9 mouse cellular contexts compared by ENCODE assay signal in the genomic region with DNA sequence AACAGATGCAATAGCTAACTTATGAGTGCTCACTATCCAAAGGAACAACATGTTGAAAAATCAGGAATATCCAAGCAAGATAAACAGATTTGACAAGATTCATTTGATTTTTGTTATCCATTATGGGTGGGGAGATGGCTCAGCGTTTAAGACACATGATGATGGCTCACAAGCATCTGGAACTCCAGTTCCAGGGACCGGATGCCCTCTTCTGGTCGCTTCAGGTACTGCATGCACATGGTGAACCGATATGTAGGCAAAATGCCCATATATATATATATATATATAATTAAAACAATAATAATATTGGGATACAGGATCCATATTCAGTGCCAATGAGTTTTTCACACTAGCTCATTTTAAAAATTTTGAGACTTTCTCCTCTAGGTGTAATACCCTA. TPM values are rescaled to one million over a fixed set of nuclear protein-coding genes. Genes with fewer than 3 reads are reported as not detected.
DNase-seq lines count a peak whose midpoint lies in the region; ATAC-seq and TF ChIP-seq lines count a peak whose summit lies in the region.
"Had no signal": no experiment of that assay in that cellular context is flagged by ENCODE, and none has a peak within 500 bp of the region (broad histone marks: within the 10 kb centered on the region; RNA-seq: fewer than 3 reads in every experiment).

No protein-coding gene starts in this region.

- H3K4me1 ChIP-seq in heart, embryonic 10.5 days: peaks cover 14% of the 10 kb centered on the region
- no peaks in the 10 kb centered on the region for H3K4me1 ChIP-seq in midbrain, postnatal 0 days (ENCODE audit: insufficient read depth, low read length)
- H3K4me1 ChIP-seq: neural tube, embryonic 12.5 days had no signal

- no peaks in the 10 kb centered on the region for H3K36me3 ChIP-seq in heart, embryonic 10.5 days
- H3K36me3 ChIP-seq in midbrain, postnatal 0 days (ENCODE audit: insufficient read depth, low read length): no peaks in the 10 kb centered on the region
- H3K36me3 ChIP-seq: neural tube, embryonic 12.5 days had no signal

- no peak overlapping the region for H3K4me3 ChIP-seq in heart, embryonic 10.5 days
- H3K4me3 ChIP-seq in midbrain, postnatal 0 days (ENCODE audit: low read depth, low read length): no peak overlapping the region
- H3K4me3 ChIP-seq: neural tube, embryonic 12.5 days had no signal

- no peak for ATAC-seq in midbrain, postnatal 0 days (ENCODE audit: low FRiP score)

- no peak for TF ChIP-seq POLR2A in brain, embryonic 14.5 days (IDR thresholded peaks at IDR 0.05; ENCODE audit: borderline replicate concordance, extremely low read depth, insufficient read depth, insufficient read length, poor library complexity, severe bottlenecking)

- H3K9me3 ChIP-seq in heart, embryonic 10.5 days: no peaks in the 10 kb centered on the region
- no peaks in the 10 kb centered on the region for H3K9me3 ChIP-seq in midbrain, postnatal 0 days (ENCODE audit: low read length)

- peak; percentile 72 for TF ChIP-seq CTCF in brain, embryonic 14.5 days (IDR thresholded peaks at IDR 0.05; ENCODE audit: borderline replicate concordance, extremely low read depth, insufficient read depth, insufficient read length)
- peak; percentile 75 for TF ChIP-seq CTCF in midbrain, postnatal 0 days (IDR thresholded peaks at IDR 0.05)

- peaks cover 26% of the 10 kb centered on the region for H3K27me3 ChIP-seq in heart, embryonic 10.5 days (ENCODE audit: insufficient read depth, poor library complexity, severe bottlenecking)
- no peaks in the 10 kb centered on the region for H3K27me3 ChIP-seq in midbrain, postnatal 0 days (ENCODE audit: insufficient read depth, low read length)
- H3K27me3 ChIP-seq: neural tube, embryonic 12.5 days had no signal

- DNase-seq in heart, adult 11 months: peak; percentile 53
- no peak for DNase-seq in heart, embryonic 10.5 days (ENCODE audit: low spot score)
- DNase-seq in ovary, postnatal 36 days (ENCODE audit: low spot score): peak; percentile 28
- DNase-seq in ovary, postnatal 14 days (ENCODE audit: low spot score): no peak
- DNase-seq in brain, embryonic 14.5 days (ENCODE audit: low read depth): peak; percentile 69
- peak; percentile 67 for DNase-seq in gastrocnemius, postnatal 10 days
- DNase-seq in midbrain, postnatal 0 days (ENCODE audit: low spot score): peak; percentile 60
- DNase-seq in thymus, postnatal 25 days: peak; percentile 70

- WGBS in heart, embryonic 10.5 days: 24% methylated on average over 4 of the region's 4 CpGs
- WGBS in midbrain, postnatal 0 days: 15% methylated on average over 4 of the region's 4 CpGs

- H3K27ac ChIP-seq in heart, embryonic 10.5 days: no peak overlapping the region
- H3K27ac ChIP-seq in midbrain, postnatal 0 days (ENCODE audit: low read depth, low read length): no peak overlapping the region
- H3K27ac ChIP-seq: neural tube, embryonic 12.5 days had no signal

- H3K9ac ChIP-seq in midbrain, postnatal 0 days (replicated peaks; ENCODE audit: low read length, poor library complexity, severe bottlenecking): no peak overlapping the region
- H3K9ac ChIP-seq: neural tube, embryonic 12.5 days had no signal

- no peak overlapping the region for H3K4me2 ChIP-seq in midbrain, postnatal 0 days (ENCODE audit: low read depth, low read length, poor library complexity, severe bottlenecking)
- H3K4me2 ChIP-seq: neural tube, embryonic 12.5 days had no signal

RNA-seq across cellular contexts. Expression of a gene that starts 5.7 kb away (rescaled TPM):
- polyA plus RNA-seq in heart, embryonic 10.5 days (2016; fragmentation: Nextera tagmentation; extraction: Ambion mirVana): 3.6 and 4.2 TPM in 2 replicates
- 8.2 and 9.1 TPM in 2 replicates for polyA plus RNA-seq in brain, embryonic 14.5 days (2012; rRNA removed)
- total RNA-seq in gastrocnemius, postnatal 10 days (2021): 1 to 10 TPM; 1.3 to 1.9 TPM
- 6.7 and 7.6 TPM in 2 replicates for total RNA-seq in midbrain, postnatal 0 days (2014; rRNA removed)
- polyA plus RNA-seq in midbrain, postnatal 0 days (2015; fragmentation: Nextera tagmentation; extraction: Ambion mirVana): 2.5 TPM in 2 replicates

Comparison
In these comparisons a context has a peak if more than half of its experiments do, and no peak if none do; other contexts are left out.
1. DNase-seq: peak in heart, adult 11 months (single experiment), ovary, postnatal 36 days (single experiment), brain, embryonic 14.5 days (single experiment), gastrocnemius, postnatal 10 days (single experiment), midbrain, postnatal 0 days (single experiment) and thymus, postnatal 25 days (single experiment); none in heart, embryonic 10.5 days (single experiment) and ovary, postnatal 14 days (single experiment).